Mouse (Mus musculus): ENCODE results near the gene Poc5. TPM values are rescaled to one million over a fixed set of nuclear protein-coding genes. Genes with fewer than 3 reads are reported as not detected.

Gene Poc5
- polyA plus RNA-seq, 1 experiment from 2014 or later = 12.6 TPM

GRCm38 (mm10) chr13:96458606-96459005 is 70.5 kb downstream of the Poc5 start:
- Histone ChIP-seq H3K27me3 (replicated peaks) (no peaks in the 10 kb centered on the region), H3K27ac (no peak overlapping the region), H3K9me3 (no peaks in the 10 kb centered on the region), H3K9ac (no peak overlapping the region), H3K4me3 (replicated peaks) (no peak overlapping the region), H3K4me1 (replicated peaks) (peaks cover 5% of the 10 kb centered on the region; the same call in 1 of the 2 replicates), H3K36me3 (no peaks in the 10 kb centered on the region), H3K4me2 (replicated peaks) (no peak overlapping the region)
- ATAC-seq = no peak
- WGBS = 75% methylated on average over 4 of the region's 4 CpGs

GRCm38 (mm10) chr13:96462644-96463043 is 74.5 kb downstream of the Poc5 start:
- Histone ChIP-seq H3K9ac (no peak overlapping the region), H3K4me2 (replicated peaks) (no peak overlapping the region), H3K27ac (no peak overlapping the region), H3K4me3 (replicated peaks) (no peak overlapping the region), H3K27me3 (replicated peaks) (no peaks in the 10 kb centered on the region), H3K4me1 (replicated peaks) (0 out of 2 replicates have a peak, but pooled peaks cover 3% of the 10 kb centered on the region), H3K36me3 (no peaks in the 10 kb centered on the region), H3K9me3 (no peaks in the 10 kb centered on the region)
- ATAC-seq = no peak
- 43% methylated on average over 1 of the region's 1 CpGs for WGBS

DNA sequence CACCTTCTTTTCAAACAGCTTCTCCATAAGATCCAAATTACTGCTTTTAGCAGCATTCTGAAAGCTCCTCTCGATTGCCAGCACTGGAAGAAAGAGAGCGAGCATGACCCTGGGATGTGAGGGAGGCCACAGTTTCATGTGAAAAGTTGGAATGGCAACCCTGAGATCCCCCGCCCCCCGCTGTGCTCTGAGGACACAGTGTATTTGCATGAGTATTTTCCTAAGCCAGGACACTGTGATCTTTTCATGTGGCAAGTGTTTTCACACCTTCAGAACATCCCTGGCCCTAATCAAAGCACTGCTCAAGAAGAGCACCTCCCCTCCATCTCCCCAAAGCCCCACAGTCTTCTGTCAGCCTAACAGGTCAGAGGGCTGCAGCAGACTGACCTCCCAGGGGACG is 77.2 kb downstream of the Poc5 start:
- no peak overlapping the region for H3K27ac ChIP-seq
- no peak overlapping the region for H3K4me2 ChIP-seq (replicated peaks)
- H3K27me3 ChIP-seq (replicated peaks) = no peaks in the 10 kb centered on the region
- H3K36me3 ChIP-seq = no peaks in the 10 kb centered on the region
- ATAC-seq = no peak
- H3K4me1 ChIP-seq (replicated peaks) = no peaks in the 10 kb centered on the region
- no peak overlapping the region for H3K4me3 ChIP-seq (replicated peaks)
- H3K9ac ChIP-seq = no peak overlapping the region
- no peaks in the 10 kb centered on the region for H3K9me3 ChIP-seq
- 58% methylated on average over 5 of the region's 5 CpGs for WGBS

Other genes with a start within 250 kb of the Poc5 start
- 0.13 and 0.14 TPM in 2 replicates for gene Ankdd1b, start 82.9 kb downstream of the Poc5 start, polyA plus RNA-seq (2015; fragmentation: Nextera tagmentation; extraction: Ambion mirVana)
- not detected in 2 replicates for gene Gm17622, start 102.4 kb downstream of the Poc5 start, polyA plus RNA-seq (2015; fragmentation: Nextera tagmentation; extraction: Ambion mirVana)
- 8.4 and 8.8 TPM in 2 replicates for gene Polk, start 154.3 kb downstream of the Poc5 start, polyA plus RNA-seq (2015; fragmentation: Nextera tagmentation; extraction: Ambion mirVana)
- gene Col4a3bp, start 154.3 kb downstream of the Poc5 start, polyA plus RNA-seq (2015; fragmentation: Nextera tagmentation; extraction: Ambion mirVana) = 13.2 and 13.5 TPM in 2 replicates

Data from intestine, embryonic 15.5 days (tissue).